ENCODE assay signal across 8 mouse cellular contexts in genomic region chr3:108226558-108227350, GRCm38 (mm10). TPM values are rescaled to one million over a fixed set of nuclear protein-coding genes. Genes with fewer than 3 reads are reported as not detected.
DNase-seq lines count a peak whose midpoint lies in the region; ATAC-seq lines count a peak whose summit lies in the region.

Sypl2 (minus strand) TSS chr3:108226648.

- no peaks in the 10 kb centered on the region for H3K79me2 ChIP-seq in macrophage (ENCODE audit: inconsistent target)

- 0 out of 2 replicates have a peak within 1 kb of the TSS, but pooled peaks have one; percentile 2 for H3K27ac ChIP-seq in heart, embryonic 13.5 days (replicated peaks)
- H3K27ac ChIP-seq in kidney, embryonic 15.5 days = peak within 1 kb of the TSS; percentile 76
- no peak within 1 kb of the TSS for H3K27ac ChIP-seq in macrophage
- no peak within 1 kb of the TSS for H3K27ac ChIP-seq in stomach, embryonic 15.5 days

- peak within 1 kb of the TSS; percentile 80 for H3K9ac ChIP-seq in heart, embryonic 13.5 days
- peak within 1 kb of the TSS; percentile 58 for H3K9ac ChIP-seq in kidney, embryonic 15.5 days
- no peak within 1 kb of the TSS for H3K9ac ChIP-seq in stomach, embryonic 15.5 days

- H3K4me1 ChIP-seq in heart, embryonic 13.5 days = peaks cover 18% of the 10 kb centered on the region
- H3K4me1 ChIP-seq in kidney, embryonic 15.5 days = peaks cover 20% of the 10 kb centered on the region
- H3K4me1 ChIP-seq in stomach, embryonic 15.5 days = peaks cover 10% of the 10 kb centered on the region; the same call in 1 of the 2 replicates

- H3K36me3 ChIP-seq in heart, embryonic 13.5 days = no peaks in the 10 kb centered on the region
- H3K36me3 ChIP-seq in kidney, embryonic 15.5 days = no peaks in the 10 kb centered on the region
- no peaks in the 10 kb centered on the region for H3K36me3 ChIP-seq in macrophage (ENCODE audit: inconsistent target)
- no peaks in the 10 kb centered on the region for H3K36me3 ChIP-seq in stomach, embryonic 15.5 days

- 4% methylated on average over 44 of the region's 44 CpGs for WGBS in heart, embryonic 13.5 days
- WGBS in kidney, embryonic 15.5 days = 3% methylated on average over 43 of the region's 44 CpGs
- WGBS in macrophage (ENCODE audit: missing documents) = 7% methylated on average over 44 of the region's 44 CpGs
- 6% methylated on average over 44 of the region's 44 CpGs for WGBS in stomach, embryonic 15.5 days

- H3K9me3 ChIP-seq in heart, embryonic 13.5 days = no peaks in the 10 kb centered on the region
- no peaks in the 10 kb centered on the region for H3K9me3 ChIP-seq in kidney, embryonic 15.5 days (replicated peaks)
- H3K9me3 ChIP-seq in stomach, embryonic 15.5 days = no peaks in the 10 kb centered on the region

- peak within 1 kb of the TSS; percentile 57 for H3K4me3 ChIP-seq in heart, embryonic 13.5 days
- peak within 1 kb of the TSS; percentile 56 for H3K4me3 ChIP-seq in kidney, embryonic 15.5 days (replicated peaks)
- H3K4me3 ChIP-seq in macrophage (ENCODE audit: inconsistent target) = peak within 1 kb of the TSS; percentile 26
- peak within 1 kb of the TSS; percentile 42 for H3K4me3 ChIP-seq in stomach, embryonic 15.5 days (replicated peaks)

- intact Hi-C loops in left cerebral cortex, postnatal 36 days (cut with DNase I) = no loop called here

- peak within 1 kb of the TSS; percentile 86 for H3K4me2 ChIP-seq in heart, embryonic 13.5 days
- peak within 1 kb of the TSS; percentile 82 for H3K4me2 ChIP-seq in kidney, embryonic 15.5 days
- H3K4me2 ChIP-seq in stomach, embryonic 15.5 days = peak within 1 kb of the TSS; percentile 74

- DNase-seq in lung, adult 18-20 months = peak; percentile 42 to 48
- DNase-seq in lung, postnatal 25 days (ENCODE audit: low spot score) = no peak
- DNase-seq in embryo, embryonic 11 days = peak; percentile 72
- DNase-seq in left cerebral cortex, postnatal 36 days (ENCODE audit: low spot score in 2 of 2) = no peak

- no peak for ATAC-seq in heart, embryonic 13.5 days (ENCODE audit: extremely low read depth, insufficient number of reproducible peaks, low FRiP score, low TSS enrichment)
- ATAC-seq in kidney, embryonic 15.5 days (replicated peaks; ENCODE audit: low FRiP score) = peak; percentile 73
- 0 out of 2 replicates have a peak, but pooled peaks have one; percentile 18 for ATAC-seq in stomach, embryonic 15.5 days (ENCODE audit: insufficient read depth, low FRiP score, low read depth)

- peaks cover 84% of the 10 kb centered on the region for H3K27me3 ChIP-seq in heart, embryonic 13.5 days (replicated peaks)
- peaks cover 52% of the 10 kb centered on the region for H3K27me3 ChIP-seq in kidney, embryonic 15.5 days
- H3K27me3 ChIP-seq in stomach, embryonic 15.5 days (replicated peaks) = peaks cover 43% of the 10 kb centered on the region

RNA-seq across cellular contexts. Expression of gene Sypl2, which starts in this region (rescaled TPM):
- 2.4 and 3.2 TPM in 2 replicates for polyA plus RNA-seq in heart, embryonic 13.5 days (2015; fragmentation: Nextera tagmentation; extraction: Ambion mirVana)
- polyA plus RNA-seq in kidney, embryonic 15.5 days (2015; fragmentation: Nextera tagmentation; extraction: Ambion mirVana) = 4.4 and 4.9 TPM in 2 replicates
- under 1 TPM in 3 of 26 experiments, not detected in 23; 0.13 to 0.24 (median 0.18) TPM for total RNA-seq in macrophage (2018; cell fraction: chromatin; rRNA removed)
- total RNA-seq in macrophage (2018; cell fraction: cytosol; rRNA removed) = under 1 TPM in 4 of 26 experiments, not detected in 22; under 0.01 to 0.10 (median 0.05) TPM
- under 1 TPM in 2 of 26 experiments, not detected in 24; 0.14 to 0.16 TPM for total RNA-seq in macrophage (2018; cell fraction: nucleus; rRNA removed)
- 0.04 TPM in 1 of 3 replicates, not detected in the others for polyA plus RNA-seq in macrophage (2018)
- polyA plus RNA-seq in stomach, embryonic 15.5 days (2015; fragmentation: Nextera tagmentation; extraction: Ambion mirVana) = 0.23 and 0.48 TPM in 2 replicates
- 1 to 10 TPM; 1.0 to 1.9 TPM for total RNA-seq in left cerebral cortex, postnatal 36 days (2021)

Comparison
In these comparisons a context has a peak if more than half of its experiments do, and no peak if none do; other contexts are left out.
1. DNase-seq: peak in lung, adult 18-20 months (2 of 2) and embryo, embryonic 11 days (single experiment); none in lung, postnatal 25 days (single experiment) and left cerebral cortex, postnatal 36 days (0 of 2).
2. Peak in ATAC-seq, H3K4me3 ChIP-seq and H3K4me2 ChIP-seq in stomach, embryonic 15.5 days; RNA of the gene not detected or under 1 TPM.
3. H3K27ac ChIP-seq: peak in heart, embryonic 13.5 days (single experiment) and kidney, embryonic 15.5 days (single experiment); none in macrophage (single experiment) and stomach, embryonic 15.5 days (single experiment).
4. Peak in every context shown above with its lines, with median percentiles within 50 percentile points of each other: H3K4me2 ChIP-seq and H3K4me3 ChIP-seq.